Mouse (Mus musculus) neural tube, embryonic 14.5 days (tissue): Measurements from ENCODE around the gene Nr2e1. TPM values are rescaled to one million over a fixed set of nuclear protein-coding genes. Genes with fewer than 3 reads are reported as not detected.
A peak's percentile ranks its signal among the peaks of the same experiment; 100 is the strongest.

Experiments
- ATAC-seq: fragments of 200-750 bp; cut with Nextera tagmentation; 2 replicates; pipeline ENCODE4 v1.8.0; 2017; ENCODE audit warnings: low read depth, mild to moderate bottlenecking, moderate TSS enrichment, moderate library complexity
- H3K27ac ChIP-seq: fragments of 300-500 bp; sonication (generic); 2 replicates; pipeline ENCODE4 v1.5.1; 2014; ENCODE audit warnings: low read depth, mild to moderate bottlenecking, control low read depth, low read length, moderate library complexity, mixed read lengths
- H3K27me3 ChIP-seq: fragments of 300-500 bp; sonication (generic); 2 replicates; pipeline ENCODE4 v1.6.1; 2014; ENCODE audit warnings: low read length; ENCODE audit not compliant: control insufficient read depth, insufficient read depth
- H3K36me3 ChIP-seq: fragments of 300-500 bp; sonication (generic); 2 replicates; pipeline ENCODE4 v1.6.1; 2014; ENCODE audit warnings: low read length, mixed read lengths; ENCODE audit not compliant: control insufficient read depth, insufficient read depth
- H3K4me1 ChIP-seq: fragments of 300-500 bp; sonication (generic); 2 replicates; pipeline ENCODE4 v1.6.1; 2014; ENCODE audit warnings: low read length; ENCODE audit not compliant: control insufficient read depth, insufficient read depth
- H3K4me2 ChIP-seq: fragments of 300-500 bp; sonication (generic); 2 replicates; pipeline ENCODE4 v1.6.1; 2014; ENCODE audit warnings: mild to moderate bottlenecking, low read depth, low read length, control low read depth
- H3K4me3 ChIP-seq: fragments of 300-500 bp; sonication (generic); 2 replicates; pipeline ENCODE4 v1.5.1; 2014; ENCODE audit warnings: low read depth, low read length, control low read depth, mixed read lengths
- H3K9ac ChIP-seq: fragments of 300-500 bp; sonication (generic); replicated peaks from 2 replicates; pipeline ENCODE4 v1.6.1; 2014; ENCODE audit warnings: low read depth, mild to moderate bottlenecking, control low read depth, low read length, mixed read lengths
- H3K9me3 ChIP-seq: fragments of 300-500 bp; sonication (generic); 2 replicates; pipeline ENCODE4 v1.6.1; 2016; ENCODE audit warnings: low read length; ENCODE audit not compliant: control insufficient read depth
- WGBS: fragments of 180-500 bp; shearing (Covaris S2); extraction: QIAGEN DNeasy Blood & Tissue Kit; methylation state at CpG from one replicate; pipeline ENCODE4 v1.1.7; 2014; 5-methylcytosine and 5-hydroxymethylcytosine counted together
- polyA plus RNA-seq: library from polyadenylated mRNA; unstranded; fragments of >200 nt; fragmentation: Nextera tagmentation; extraction: Ambion mirVana; gene quantifications from 2 replicates; pipeline ENCODE4 v1.2.1, GENCODE M21; 2014

Nr2e1 gene
- polyA plus RNA-seq, 1 experiment from 2014 or later, result not detected

DNA sequence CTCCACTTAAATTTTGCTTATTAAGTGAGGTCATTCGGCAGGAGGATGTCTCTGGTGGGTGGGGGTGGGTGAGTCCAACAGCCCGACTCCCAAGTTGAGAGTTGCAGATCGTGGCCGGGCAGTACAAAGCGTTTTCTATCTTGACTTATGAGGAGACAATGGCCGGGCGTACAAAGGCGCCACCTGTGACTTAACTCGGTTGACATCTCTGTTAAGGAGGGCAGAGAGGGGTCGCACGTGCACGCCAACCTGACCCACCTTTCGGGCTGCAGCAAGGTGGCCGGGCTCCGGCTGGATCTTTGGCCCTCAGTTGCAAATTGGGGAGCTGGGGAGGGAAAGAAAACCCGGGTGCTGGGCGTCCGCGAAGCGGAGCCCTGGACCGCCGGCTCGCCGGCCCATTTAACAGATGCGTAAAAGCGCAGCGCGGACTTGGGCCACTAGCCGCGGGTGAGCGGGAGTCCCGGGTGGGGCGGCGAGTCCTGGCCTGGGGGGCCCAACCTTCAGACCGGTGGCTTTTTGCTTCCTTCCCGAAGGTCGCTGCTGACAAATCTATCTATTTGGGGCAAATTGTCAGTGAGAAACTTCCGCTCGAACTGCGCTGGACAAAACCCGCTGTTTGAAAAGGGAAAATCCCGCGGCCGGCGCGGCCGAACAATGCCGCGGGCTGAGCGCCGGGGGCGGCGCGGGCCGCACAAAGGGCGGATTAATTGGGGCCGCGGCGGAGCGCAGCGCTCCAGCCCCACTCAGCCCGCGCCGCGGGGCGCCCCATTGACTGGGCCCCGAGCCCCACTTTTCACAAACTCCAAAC lies 8.0 kb upstream of the Nr2e1 start:
- ATAC-seq, result no peak
- Histone ChIP-seq H3K9me3 (no peaks in the 10 kb centered on the region; the same call in 1 of the 2 replicates), H3K27me3 (peaks cover 72% of the 10 kb centered on the region), H3K4me3 (no peak overlapping the region), H3K27ac (no peak overlapping the region), H3K4me2 (peak overlapping the region; percentile 26; the same call in 1 of the 2 replicates), H3K9ac (no peak overlapping the region), H3K4me1 (no peaks in the 10 kb centered on the region), H3K36me3 (no peaks in the 10 kb centered on the region)
- under 1% methylated on average over 67 of the region's 67 CpGs for WGBS

GRCm38 (mm10) chr10:42590261-42591184 lies 7.1 kb upstream of the Nr2e1 start:
- no peak for ATAC-seq
- H3K4me3 ChIP-seq, result no peak overlapping the region
- H3K4me2 ChIP-seq, result no peak overlapping the region
- no peaks in the 10 kb centered on the region; the same call in 1 of the 2 replicates for H3K9me3 ChIP-seq
- WGBS, result 1% methylated on average over 19 of the region's 19 CpGs
- H3K4me1 ChIP-seq, result no peaks in the 10 kb centered on the region
- peaks cover 79% of the 10 kb centered on the region for H3K27me3 ChIP-seq
- H3K36me3 ChIP-seq, result no peaks in the 10 kb centered on the region
- H3K27ac ChIP-seq, result no peak overlapping the region
- no peak overlapping the region for H3K9ac ChIP-seq

GRCm38 (mm10) chr10:42589505-42589904 lies 6.1 kb upstream of the Nr2e1 start:
- H3K4me2 ChIP-seq, result no peak overlapping the region
- H3K4me1 ChIP-seq, result no peaks in the 10 kb centered on the region
- no peak overlapping the region for H3K4me3 ChIP-seq
- H3K27ac ChIP-seq, result no peak overlapping the region
- WGBS, result 4% methylated on average over 5 of the region's 5 CpGs
- peaks cover 80% of the 10 kb centered on the region for H3K27me3 ChIP-seq
- no peak overlapping the region for H3K9ac ChIP-seq
- H3K9me3 ChIP-seq, result no peaks in the 10 kb centered on the region; the same call in 1 of the 2 replicates
- no peak for ATAC-seq
- no peaks in the 10 kb centered on the region for H3K36me3 ChIP-seq

GRCm38 (mm10) chr10:42587961-42588750 lies 4.7 kb upstream of the Nr2e1 start:
- H3K27ac ChIP-seq, result no peak overlapping the region
- no peaks in the 10 kb centered on the region for H3K36me3 ChIP-seq
- no peak overlapping the region for H3K9ac ChIP-seq
- H3K9me3 ChIP-seq, result no peaks in the 10 kb centered on the region
- ATAC-seq, result no peak
- 4% methylated on average over 8 of the region's 8 CpGs for WGBS
- 0 out of 2 replicates have a peak, but pooled peaks cover 2% of the 10 kb centered on the region for H3K4me1 ChIP-seq
- no peak overlapping the region for H3K4me2 ChIP-seq
- no peak overlapping the region for H3K4me3 ChIP-seq
- peaks cover 79% of the 10 kb centered on the region for H3K27me3 ChIP-seq

DNA sequence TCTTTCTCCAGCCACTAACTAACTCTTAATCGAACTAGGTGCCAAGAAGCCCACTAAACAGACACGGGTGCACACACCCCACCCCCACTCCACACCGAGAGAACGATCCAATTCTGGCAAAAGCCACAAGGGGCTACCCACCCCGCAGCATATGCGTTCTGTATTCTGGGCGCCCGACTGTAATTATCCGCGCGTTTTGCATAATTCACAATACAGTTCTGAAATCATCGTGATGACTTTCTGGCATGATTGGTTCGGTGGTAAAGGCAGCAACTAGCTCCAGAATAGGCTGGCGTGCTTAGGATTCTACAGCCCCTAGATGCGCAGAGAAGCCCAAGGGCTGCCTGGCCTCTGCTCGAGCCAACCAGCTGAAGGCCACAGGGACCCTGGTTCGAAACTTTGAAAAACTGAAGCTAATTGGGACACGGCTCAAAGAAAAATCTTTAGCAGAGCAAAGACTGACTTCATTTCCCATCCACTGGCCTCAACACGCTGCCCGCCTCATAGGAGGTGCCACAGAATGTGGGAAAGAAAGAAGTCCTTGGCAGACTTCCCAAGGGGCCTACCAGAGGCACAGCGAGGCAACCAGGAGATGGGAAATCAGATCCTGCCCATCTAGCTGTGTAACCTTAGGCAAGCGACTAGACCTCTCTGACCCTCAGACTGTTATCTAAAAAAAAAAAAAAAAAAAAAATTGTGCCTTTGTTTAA lies 2.3 kb upstream of the Nr2e1 start:
- ATAC-seq, result no peak
- Histone ChIP-seq H3K36me3 (no peaks in the 10 kb centered on the region), H3K9ac (no peak overlapping the region), H3K4me1 (0 out of 2 replicates have a peak, but pooled peaks cover 2% of the 10 kb centered on the region), H3K27me3 (peaks cover 80% of the 10 kb centered on the region), H3K9me3 (no peaks in the 10 kb centered on the region), H3K4me3 (no peak overlapping the region), H3K27ac (no peak overlapping the region), H3K4me2 (no peak overlapping the region)
- 3% methylated on average over 22 of the region's 22 CpGs for WGBS

GRCm38 (mm10) chr10:42585156-42585555 lies 1.7 kb upstream of the Nr2e1 start:
- Histone ChIP-seq H3K9me3 (no peaks in the 10 kb centered on the region), H3K9ac (no peak overlapping the region), H3K4me2 (no peak overlapping the region), H3K4me1 (0 out of 2 replicates have a peak, but pooled peaks cover 2% of the 10 kb centered on the region), H3K27me3 (peaks cover 86% of the 10 kb centered on the region), H3K36me3 (no peaks in the 10 kb centered on the region), H3K4me3 (no peak overlapping the region), H3K27ac (no peak overlapping the region)
- no peak for ATAC-seq
- 2% methylated on average over 8 of the region's 8 CpGs for WGBS

DNA sequence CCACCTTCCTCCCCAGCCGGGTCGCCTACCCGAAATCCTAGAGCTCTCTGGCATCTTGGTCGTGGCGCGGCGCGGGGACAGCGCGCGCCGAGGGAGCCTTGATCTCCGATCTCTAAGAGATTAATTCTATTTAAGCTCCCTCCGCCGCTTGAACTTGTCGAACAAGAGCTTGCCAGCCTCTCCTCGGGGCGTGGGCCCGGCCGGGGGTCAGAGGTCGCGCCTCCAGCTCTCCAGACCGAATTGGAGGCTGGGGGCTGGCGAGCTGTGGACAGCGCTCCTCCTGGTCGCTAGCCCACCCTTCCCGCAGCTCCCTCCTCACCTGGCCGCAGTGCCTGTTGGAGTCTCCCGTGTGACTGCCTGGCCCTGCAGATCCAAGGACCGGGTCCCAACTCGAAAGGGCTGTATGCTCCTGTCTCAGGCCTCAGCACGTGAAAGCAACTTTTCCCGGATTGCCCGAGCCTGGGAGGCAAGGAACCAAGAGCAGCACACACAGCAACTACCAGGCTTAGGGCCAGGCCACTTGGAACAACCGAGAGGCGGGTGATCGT lies 1.1 kb upstream of the Nr2e1 start:
- Histone ChIP-seq H3K4me2 (no peak overlapping the region), H3K27ac (no peak overlapping the region)
- WGBS, result under 1% methylated on average over 37 of the region's 37 CpGs

DNA sequence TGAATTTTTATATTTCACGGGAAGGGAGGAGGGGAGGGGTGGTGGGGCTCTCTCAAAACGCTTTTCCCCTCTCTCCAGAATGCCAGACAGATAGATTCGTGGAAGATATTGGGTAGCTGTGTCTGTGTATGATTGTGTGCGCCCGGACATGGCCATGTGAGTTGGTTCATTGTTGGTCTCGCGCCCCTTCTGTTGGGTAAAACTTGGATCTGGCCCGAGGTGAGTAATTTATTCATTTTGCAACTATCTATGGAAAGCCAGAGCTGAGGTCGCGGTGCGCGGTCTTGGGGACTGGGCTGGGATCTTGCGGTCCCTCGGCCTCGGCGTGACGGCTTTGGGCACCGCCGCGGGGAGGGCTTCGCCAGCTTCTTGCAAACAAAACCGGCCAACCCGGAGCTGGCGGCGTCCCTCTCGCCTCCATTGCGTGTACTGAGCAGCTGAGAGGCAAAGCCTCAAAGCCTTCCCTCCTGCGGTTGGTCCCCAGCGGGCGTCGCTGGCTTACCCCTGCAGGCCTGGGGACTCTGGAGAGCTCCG lies 537 bp upstream of the Nr2e1 start:
- Histone ChIP-seq H3K4me3 (no peak overlapping the region), H3K9me3 (no peaks in the 10 kb centered on the region), H3K27me3 (peaks cover 83% of the 10 kb centered on the region), H3K4me2 (no peak overlapping the region), H3K36me3 (no peaks in the 10 kb centered on the region), H3K4me1 (0 out of 2 replicates have a peak, but pooled peaks cover 5% of the 10 kb centered on the region), H3K9ac (no peak overlapping the region), H3K27ac (no peak overlapping the region)
- WGBS, result under 1% methylated on average over 32 of the region's 32 CpGs
- ATAC-seq, result no peak

More for the DNA sequence above, 1.1 kb upstream of the Nr2e1 start:
- Histone ChIP-seq H3K4me3 (no peak overlapping the region), H3K9me3 (no peaks in the 10 kb centered on the region), H3K4me1 (0 out of 2 replicates have a peak, but pooled peaks cover 5% of the 10 kb centered on the region), H3K36me3 (no peaks in the 10 kb centered on the region), H3K27me3 (peaks cover 85% of the 10 kb centered on the region), H3K9ac (no peak overlapping the region)
- no peak for ATAC-seq
